Mouse (Mus musculus): ENCODE measurements around the gene Tmem175. TPM values are rescaled to one million over a fixed set of nuclear protein-coding genes. Genes with fewer than 3 reads are reported as not detected.

Gene Tmem175
- total and polyA plus RNA-seq, 3 experiments, result 20.3 to 25.4 (median 21.4) TPM

DNA sequence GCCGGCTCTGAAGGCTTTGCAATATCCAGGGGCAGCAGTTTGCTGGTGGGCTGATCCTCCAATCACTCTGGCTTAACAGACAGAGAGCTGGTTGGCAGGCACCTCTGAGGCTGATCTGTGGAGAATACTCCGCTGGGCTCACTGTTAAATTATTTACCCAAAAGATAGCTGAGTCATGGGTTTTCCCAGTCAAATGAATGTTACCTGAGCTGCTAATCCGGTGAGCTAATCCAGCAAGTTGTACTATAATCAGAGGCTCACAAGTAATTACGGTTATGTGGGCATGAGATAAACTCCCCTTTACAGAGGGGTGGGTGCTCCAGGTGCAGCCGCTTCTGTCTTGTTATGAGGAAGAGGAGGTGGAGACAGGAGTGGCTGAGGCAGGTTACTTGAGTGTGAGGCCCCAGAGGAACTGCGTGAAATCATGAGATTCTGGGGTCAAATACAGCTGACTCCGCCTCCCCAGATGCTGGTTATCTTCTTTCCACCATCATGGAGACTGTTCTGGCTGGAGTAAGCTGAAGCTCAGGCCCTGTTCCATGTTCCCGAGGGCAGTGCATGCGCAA lies 45.8 kb downstream of the Tmem175 start, which contains the start of gene Slc26a1:
Gene Slc26a1 (minus strand): TSS at position 319 of the 566 bp plus-strand sequence.
- H3K27me3 ChIP-seq (replicated peaks), result no peaks in the 10 kb centered on the region
- peaks cover 0 to 8% of the 10 kb centered on the region in 2 experiments; a peak in 2 of 4 replicates for H3K4me1 ChIP-seq (ENCODE audit: control insufficient read depth in 1 of 2, insufficient read depth in 2 of 2)
- no peak within 1 kb of the TSS for H3K4me2 ChIP-seq (ENCODE audit: insufficient read depth, low read depth, poor library complexity, severe bottlenecking)
- TF ChIP-seq ZKSCAN1 (IDR thresholded peaks at IDR 0.05; ENCODE audit: borderline replicate concordance, low read depth, low read length) (no peak), PAX5 (IDR thresholded peaks at IDR 0.05; ENCODE audit: low read length) (no peak), ZNF384 (IDR thresholded peaks at IDR 0.05; ENCODE audit: low read depth, low read length) (no peak), ZMIZ1 (IDR thresholded peaks at IDR 0.05; ENCODE audit: low read depth, low read length) (no peak), MAX (IDR thresholded peaks at IDR 0.05; ENCODE audit: low read length) (no peak), MXI1 (IDR thresholded peaks at IDR 0.05; ENCODE audit: low read depth, low read length) (no peak), CHD1 (IDR thresholded peaks at IDR 0.05; ENCODE audit: low read depth, low read length) (no peak), CTCF (conservative IDR thresholded peaks at IDR 0.05 in 1 of 2, IDR thresholded peaks at IDR 0.05 in 1 of 2; ENCODE audit: low read depth in 2 of 2, low read length in 2 of 2) (no peak), RCOR1 (conservative IDR thresholded peaks at IDR 0.05; ENCODE audit: low read depth, low read length) (no peak), JUND (conservative IDR thresholded peaks at IDR 0.05; ENCODE audit: low read depth, low read length) (no peak), MEF2A (IDR thresholded peaks at IDR 0.05; ENCODE audit: borderline replicate concordance, low read depth, low read length) (no peak), MAFK (IDR thresholded peaks at IDR 0.05; ENCODE audit: insufficient replicate concordance, low read length) (no peak), NELFE (IDR thresholded peaks at IDR 0.05; ENCODE audit: low read depth, low read length) (no peak), TCF12 (IDR thresholded peaks at IDR 0.05; ENCODE audit: low read depth, low read length) (no peak), MAZ (IDR thresholded peaks at IDR 0.05; ENCODE audit: low read depth, low read length) (no peak), ELF1 (IDR thresholded peaks at IDR 0.05; ENCODE audit: low read depth, low read length) (no peak)
- dilution Hi-C loops (cut with MboI; ENCODE audit: extremely low pct_ligation_motif_present, extremely low pct_unique_long_range_greater_than_20kb, low sequenced_read_pairs), result no loop called here
- no peaks in the 10 kb centered on the region for H3K79me2 ChIP-seq (replicated peaks; ENCODE audit: control insufficient read depth, extremely low read depth, insufficient read depth, poor library complexity, severe bottlenecking)
- H3K9ac ChIP-seq (ENCODE audit: insufficient read depth, low read depth), result no peak within 1 kb of the TSS
- H3K36me3 ChIP-seq (replicated peaks in 1 of 2; ENCODE audit: control insufficient read depth in 1 of 2, insufficient read depth in 1 of 2, low read length in 1 of 2), result peaks cover 13 to 58% of the 10 kb centered on the region in 2 experiments
- no peaks in the 10 kb centered on the region for H3K9me3 ChIP-seq (replicated peaks; ENCODE audit: low read length)
- no peak for DNase-seq (ENCODE audit: extremely low read depth)
- in situ Hi-C loops (cut with MboI; ENCODE audit: low pct_ligation_motif_present, low pct_unique_long_range_greater_than_20kb, low sequenced_read_pairs), result no loop called here
- H3K27ac ChIP-seq (ENCODE audit: insufficient read depth, low read depth), result no peak within 1 kb of the TSS
- H3K4me3 ChIP-seq (replicated peaks in 1 of 3; ENCODE audit: low read depth in 2 of 3, low read length in 2 of 3, poor library complexity in 1 of 3), result no peak within 1 kb of the TSS

DNA sequence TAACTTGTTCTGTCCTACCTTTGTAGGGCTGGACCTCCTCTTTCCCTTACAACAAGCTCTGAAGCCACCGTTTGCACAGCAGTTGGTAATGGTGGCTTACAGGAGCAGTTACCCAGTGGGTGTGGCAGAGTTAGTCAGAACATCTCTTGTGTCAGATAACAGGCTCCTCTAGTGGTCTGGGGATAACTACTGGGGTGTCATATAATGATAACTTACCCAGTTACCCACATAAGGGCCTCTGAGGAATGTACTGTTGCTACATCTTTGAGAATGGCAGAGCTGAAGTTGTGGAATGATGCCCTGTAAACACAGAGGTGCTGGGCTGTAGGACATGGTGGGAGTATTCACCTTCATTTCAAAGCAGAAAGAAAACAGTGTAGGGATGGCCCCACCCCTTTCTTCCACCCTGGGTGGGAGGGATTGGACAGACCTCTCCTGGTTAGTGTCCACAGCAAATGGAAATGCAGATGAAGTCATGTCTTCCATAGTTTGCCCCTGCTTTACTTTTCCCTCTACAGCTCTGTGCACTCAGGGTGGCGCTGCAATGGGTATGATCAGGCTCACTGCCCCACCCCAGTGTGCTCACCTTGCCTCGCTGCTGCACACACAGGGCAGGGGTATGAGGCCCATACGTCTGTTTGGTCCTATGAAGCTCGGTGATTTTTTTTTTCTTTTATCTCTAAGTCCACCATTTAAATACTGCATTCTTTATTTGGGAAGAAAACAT lies 47.4 kb downstream of the Tmem175 start:
- no peak overlapping the region for H3K4me3 ChIP-seq (replicated peaks in 1 of 3; ENCODE audit: low read depth in 2 of 3, low read length in 2 of 3, poor library complexity in 1 of 3)
- peaks cover 9 to 63% of the 10 kb centered on the region in 2 experiments for H3K36me3 ChIP-seq (replicated peaks in 1 of 2; ENCODE audit: control insufficient read depth in 1 of 2, insufficient read depth in 1 of 2, low read length in 1 of 2)
- no peak for DNase-seq (ENCODE audit: extremely low read depth)
- dilution Hi-C loops (cut with MboI; ENCODE audit: extremely low pct_ligation_motif_present, extremely low pct_unique_long_range_greater_than_20kb, low sequenced_read_pairs), result no loop called here
- H3K4me2 ChIP-seq (ENCODE audit: insufficient read depth, low read depth, poor library complexity, severe bottlenecking), result no peak overlapping the region
- no peaks in the 10 kb centered on the region for H3K27me3 ChIP-seq (replicated peaks)
- no peaks in the 10 kb centered on the region for H3K4me1 ChIP-seq (ENCODE audit: control insufficient read depth in 1 of 2, insufficient read depth in 2 of 2)
- in situ Hi-C loops (cut with MboI; ENCODE audit: low pct_ligation_motif_present, low pct_unique_long_range_greater_than_20kb, low sequenced_read_pairs), result no loop called here
- H3K9ac ChIP-seq (ENCODE audit: insufficient read depth, low read depth), result no peak overlapping the region
- TF ChIP-seq ELF1 (IDR thresholded peaks at IDR 0.05; ENCODE audit: low read depth, low read length), result no peak
- TF ChIP-seq IRF4 (IDR thresholded peaks at IDR 0.05; ENCODE audit: low read depth, low read length), result no peak
- TF ChIP-seq JUND (conservative IDR thresholded peaks at IDR 0.05; ENCODE audit: low read depth, low read length), result no peak
- TF ChIP-seq USF2 (conservative IDR thresholded peaks at IDR 0.05; ENCODE audit: low read depth, low read length), result no peak
- no peak for TF ChIP-seq USF1 (IDR thresholded peaks at IDR 0.05; ENCODE audit: low read depth, low read length)
- no peak for TF ChIP-seq MAFK (IDR thresholded peaks at IDR 0.05; ENCODE audit: insufficient replicate concordance, low read length)
- TF ChIP-seq SIN3A (IDR thresholded peaks at IDR 0.05; ENCODE audit: low read length), result no peak
- TF ChIP-seq ZMIZ1 (IDR thresholded peaks at IDR 0.05; ENCODE audit: low read depth, low read length), result no peak
- TF ChIP-seq MAX (IDR thresholded peaks at IDR 0.05; ENCODE audit: low read length), result no peak
- TF ChIP-seq MYC (IDR thresholded peaks at IDR 0.05; ENCODE audit: low read depth, low read length), result no peak
- no peak for TF ChIP-seq SMC3 (IDR thresholded peaks at IDR 0.05; ENCODE audit: low read depth, low read length)
- TF ChIP-seq POLR2A (IDR thresholded peaks at IDR 0.05; ENCODE audit: low read depth, low read length), result no peak
- H3K27ac ChIP-seq (ENCODE audit: insufficient read depth, low read depth), result no peak overlapping the region
- no peaks in the 10 kb centered on the region for H3K9me3 ChIP-seq (replicated peaks; ENCODE audit: low read length)
- H3K79me2 ChIP-seq (replicated peaks; ENCODE audit: control insufficient read depth, extremely low read depth, insufficient read depth, poor library complexity, severe bottlenecking), result no peaks in the 10 kb centered on the region

All from CH12.LX (cell line).